Mouse (Mus musculus): Measurements from ENCODE around the gene Gria1.

DNA sequence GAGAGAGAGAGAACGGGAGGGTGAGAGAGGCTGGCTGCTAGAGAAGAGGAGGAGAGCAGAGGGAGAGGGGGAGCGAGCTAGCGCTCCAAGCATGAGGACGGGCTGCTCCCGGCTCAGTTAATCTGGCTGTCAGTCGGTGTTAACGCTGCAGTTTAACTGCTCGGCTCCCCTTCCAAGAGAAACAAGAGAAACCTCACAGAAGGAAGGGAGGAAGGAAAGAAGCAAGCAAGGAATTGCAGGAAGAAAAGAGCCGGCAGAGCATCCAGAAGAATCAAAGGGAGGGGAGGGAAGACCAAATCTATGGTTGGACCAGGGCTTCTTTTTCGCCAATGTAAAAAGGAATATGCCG is 478 bp downstream of the Gria1 start:
- TF ChIP-seq CTCF (IDR thresholded peaks at IDR 0.05; ENCODE audit: low read depth), result no peak
- TF ChIP-seq EP300 (optimal IDR thresholded peaks at IDR 0.05), result no peak

Measured in stomach, postnatal 0 days (tissue).